Mouse (Mus musculus) thymus, postnatal 10 days (tissue): ENCODE data around the gene Mrpl12.

Experiments
- DNase-seq, 2 experiments: peaks; one replicate each; pipeline ENCODE4 v3.0.0; 2021; ENCODE audit warnings: low spot score in 2 of 2

The Mrpl12 gene

DNA sequence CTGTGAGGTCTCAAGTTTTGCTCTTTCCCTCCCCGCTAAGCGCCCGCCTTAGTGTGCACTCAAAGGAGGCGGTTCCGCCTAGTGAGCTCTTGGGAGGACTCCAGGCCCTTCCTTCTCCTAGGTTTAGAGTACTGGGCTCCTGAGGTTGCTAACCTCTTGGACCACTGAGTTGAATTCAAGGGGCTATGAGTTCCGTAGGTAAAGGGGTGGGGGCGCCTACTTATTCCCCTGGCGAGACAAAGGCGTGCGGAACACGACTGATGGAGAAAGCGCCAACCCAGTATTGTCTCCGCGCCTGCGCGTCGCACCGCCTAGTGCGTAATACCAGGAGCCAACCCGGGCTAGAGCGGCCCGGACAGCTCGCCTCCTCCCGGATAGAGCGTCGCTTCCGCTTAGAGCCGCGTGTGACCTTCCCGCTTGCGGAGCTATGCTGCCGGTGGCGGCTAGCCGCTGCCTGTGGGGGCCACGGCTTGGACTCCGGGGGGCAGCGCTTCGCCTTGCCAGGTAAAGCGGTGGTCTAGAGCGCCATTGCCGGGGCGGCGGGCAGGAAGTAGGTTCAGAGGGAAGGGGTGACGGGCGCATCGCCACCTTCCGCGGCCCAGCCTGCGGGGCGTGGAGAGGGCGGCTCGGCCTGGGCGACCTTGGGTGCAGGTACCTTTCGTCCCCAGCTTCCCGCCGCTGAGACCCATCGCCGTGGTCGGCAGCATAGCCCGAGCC lies at the start of gene Mrpl12:
Mrpl12 (plus strand) TSS at position 349 of the 717 bp plus-strand sequence.
- peak; percentile 80 to 83 for DNase-seq

DNA sequence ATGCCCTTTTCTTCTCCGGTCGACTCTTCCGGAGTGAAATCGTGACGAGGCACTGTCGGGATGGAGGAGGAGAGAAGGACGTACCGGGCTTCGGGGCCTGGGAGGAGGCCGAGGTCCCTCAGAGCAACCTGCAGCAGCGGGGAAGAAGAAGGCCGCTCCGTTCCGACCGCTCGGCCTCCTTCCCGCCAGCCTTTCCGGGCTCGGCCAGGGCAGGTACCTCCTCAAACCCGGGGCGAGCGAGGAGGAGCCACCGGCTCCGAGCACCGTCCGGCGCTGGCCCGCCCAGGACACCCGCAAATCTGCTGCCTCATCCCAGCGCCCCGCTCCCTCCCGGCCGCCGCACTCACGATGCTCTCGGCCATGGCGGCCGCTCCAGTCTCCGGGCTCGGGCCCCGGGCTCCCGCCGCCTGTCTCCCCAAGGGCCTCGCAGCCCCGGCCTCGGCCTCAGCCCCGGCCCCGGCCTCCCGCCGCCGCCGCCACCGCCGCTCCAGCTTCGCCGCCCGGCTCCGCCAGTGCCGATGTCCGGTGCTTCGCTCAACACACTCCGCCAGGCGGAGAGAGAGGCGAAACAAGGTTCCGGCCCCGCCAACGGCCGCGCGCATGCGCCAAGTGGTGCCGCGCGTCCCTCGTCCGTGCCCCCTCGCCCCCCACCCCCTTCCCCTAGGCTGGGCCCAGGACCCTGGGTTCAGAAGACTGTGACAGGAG lies 47.1 kb upstream of the Mrpl12 start, which contains the start of gene Nploc4:
Nploc4 (minus strand) TSS at position 557 of the 705 bp plus-strand sequence.
- DNase-seq, result peak; percentile 79 to 90

DNA sequence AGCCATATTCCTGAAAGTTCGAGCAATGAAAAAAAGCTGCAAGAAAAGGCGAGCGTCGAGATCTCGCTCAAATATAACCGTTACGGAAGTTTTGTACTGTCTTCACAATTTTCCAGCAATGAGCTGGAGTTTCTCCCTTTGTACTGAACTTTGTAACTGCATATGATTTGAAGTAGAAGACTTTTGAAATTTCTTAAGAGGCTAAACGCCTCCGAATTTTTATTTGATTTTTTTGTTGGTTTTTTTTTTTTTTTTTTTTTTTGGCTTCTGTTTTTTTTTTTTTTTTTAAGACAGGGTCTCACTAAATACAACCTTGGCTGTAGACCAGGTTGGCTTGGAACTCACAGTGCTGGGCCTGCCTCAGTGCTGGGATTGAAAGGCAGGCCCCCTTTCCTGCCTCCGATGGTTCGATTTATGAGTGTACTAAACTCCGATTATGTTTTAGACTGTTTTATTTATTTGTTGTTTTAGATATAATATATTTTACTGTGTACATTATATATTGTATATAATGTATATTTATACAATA lies 46.5 kb upstream of the Mrpl12 start:
- DNase-seq, result no peak

DNA sequence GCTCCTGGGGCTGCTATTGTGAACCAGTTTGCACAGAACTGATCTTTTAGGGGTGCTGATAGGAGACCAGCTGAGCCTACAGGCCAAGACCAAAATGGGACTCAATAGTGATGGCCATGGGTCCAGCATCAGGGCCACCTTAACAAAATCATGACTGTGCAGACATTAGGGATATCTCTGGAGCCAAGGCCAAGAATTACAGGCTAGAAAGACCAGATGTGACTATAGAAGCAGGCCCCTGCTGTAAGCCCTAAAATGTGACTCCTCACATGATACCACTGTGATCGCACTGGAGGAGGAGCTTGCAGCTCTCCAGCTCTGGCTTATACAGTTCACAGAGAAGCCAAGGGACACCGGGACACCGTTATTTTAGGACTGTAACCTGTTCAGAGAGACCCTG lies 42.1 kb upstream of the Mrpl12 start, which contains the start of gene Tspan10:
Tspan10 (plus strand) TSS at position 301 of the 400 bp plus-strand sequence.
- no peak for DNase-seq

DNA sequence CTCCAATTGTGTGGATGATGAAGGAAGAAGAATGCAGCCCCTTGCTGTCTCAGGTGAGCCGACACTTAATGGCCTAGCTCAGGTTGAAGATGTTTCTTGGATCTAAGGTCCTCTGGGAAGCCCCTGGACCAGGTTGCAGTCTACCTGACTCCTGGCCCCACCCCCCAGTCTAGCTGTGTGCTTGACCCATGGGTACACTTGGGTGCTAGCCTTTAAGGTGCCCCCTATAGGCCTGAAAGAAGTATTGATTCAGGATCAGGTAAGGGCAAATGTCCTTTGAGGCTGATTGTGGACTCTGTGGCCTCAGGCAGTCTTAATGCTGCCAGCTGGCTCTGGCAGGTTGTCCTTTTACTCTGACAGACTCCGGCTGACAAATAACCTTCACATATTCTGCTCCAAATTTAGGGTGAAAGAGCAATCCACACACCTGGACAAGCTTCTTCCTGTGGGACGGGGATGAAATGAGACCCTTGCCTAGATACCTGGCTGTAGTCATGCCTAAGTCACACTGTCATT lies 41.6 kb upstream of the Mrpl12 start:
- DNase-seq, result no peak

DNA sequence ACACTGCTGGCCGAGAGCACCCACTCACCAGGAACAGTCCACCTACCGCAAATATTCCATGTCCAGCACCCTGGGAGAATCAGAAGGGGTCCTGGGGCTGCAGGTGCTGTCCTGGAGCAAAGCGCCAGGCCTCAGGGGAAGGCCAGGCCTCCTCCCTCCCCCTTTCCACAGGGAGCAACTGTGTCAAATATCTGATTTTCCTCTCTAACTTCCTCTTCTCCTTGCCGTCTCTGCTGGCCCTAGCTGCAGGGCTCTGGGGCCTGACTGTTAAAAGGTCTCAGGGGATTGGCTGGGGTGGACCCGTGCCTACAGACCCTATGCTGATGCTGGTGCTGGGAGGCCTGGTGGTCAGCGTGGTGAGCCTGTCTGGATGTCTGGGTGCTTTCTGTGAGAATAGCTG lies 40.3 kb upstream of the Mrpl12 start:
- DNase-seq, result no peak

DNA sequence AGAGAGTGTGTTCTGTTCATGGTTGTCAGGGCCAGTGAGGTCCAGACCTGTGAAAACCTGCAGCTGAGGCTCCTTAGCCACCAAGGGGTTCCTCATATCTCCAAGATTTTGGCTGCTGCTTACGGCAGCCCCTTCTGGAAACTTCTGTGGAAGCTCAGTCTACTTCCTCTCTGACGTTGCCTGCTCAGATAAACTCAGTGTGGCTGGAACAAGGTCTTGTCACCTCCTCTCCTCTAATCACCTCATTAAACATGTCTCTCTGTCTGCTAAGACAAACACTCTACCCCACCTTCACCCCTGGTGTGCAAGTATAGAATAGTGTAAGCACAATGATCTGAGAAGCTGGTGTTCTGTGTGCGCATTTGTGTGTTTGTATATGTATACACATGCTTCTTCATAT lies 38.9 kb upstream of the Mrpl12 start:
- DNase-seq, result no peak

DNA sequence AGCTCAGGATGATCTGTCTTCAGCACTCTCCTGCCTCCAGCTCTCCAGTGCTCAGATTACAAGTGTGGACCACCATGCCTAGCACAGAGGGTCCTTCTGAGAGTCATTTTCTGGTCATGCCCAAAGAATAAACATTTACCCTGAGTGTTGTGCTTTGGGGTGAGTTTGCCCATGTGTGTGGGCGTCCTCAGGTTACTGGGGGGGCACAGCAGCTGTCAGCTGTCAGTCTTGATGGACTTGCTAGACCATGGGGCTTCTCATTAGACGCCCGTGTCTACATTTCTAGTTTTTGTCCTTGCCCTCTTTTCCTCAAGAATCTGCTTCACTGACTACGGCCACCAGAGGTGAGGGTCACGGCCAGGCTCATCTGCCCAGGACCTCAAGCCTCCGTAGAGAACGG lies 37.2 kb upstream of the Mrpl12 start:
- no peak for DNase-seq

DNA sequence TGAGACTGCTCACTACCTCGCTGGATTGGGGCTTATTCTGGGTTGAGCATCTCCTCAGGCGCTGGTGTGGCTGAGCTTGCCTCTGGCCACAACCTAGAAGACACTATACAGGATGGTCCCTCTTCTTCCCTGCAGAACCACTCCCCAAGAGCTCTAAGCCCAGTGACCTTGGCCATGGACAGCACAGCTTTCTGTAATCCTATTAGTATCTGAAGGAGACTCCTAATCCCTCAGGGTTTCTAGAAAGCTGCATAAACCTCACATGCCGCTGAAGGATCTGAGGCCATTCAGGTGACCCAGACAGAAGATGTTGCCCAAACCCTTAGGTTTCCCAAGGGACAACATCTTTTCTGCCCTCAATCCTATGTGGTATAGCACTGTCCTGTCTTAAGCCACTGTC lies 32.2 kb upstream of the Mrpl12 start:
- no peak for DNase-seq

DNA sequence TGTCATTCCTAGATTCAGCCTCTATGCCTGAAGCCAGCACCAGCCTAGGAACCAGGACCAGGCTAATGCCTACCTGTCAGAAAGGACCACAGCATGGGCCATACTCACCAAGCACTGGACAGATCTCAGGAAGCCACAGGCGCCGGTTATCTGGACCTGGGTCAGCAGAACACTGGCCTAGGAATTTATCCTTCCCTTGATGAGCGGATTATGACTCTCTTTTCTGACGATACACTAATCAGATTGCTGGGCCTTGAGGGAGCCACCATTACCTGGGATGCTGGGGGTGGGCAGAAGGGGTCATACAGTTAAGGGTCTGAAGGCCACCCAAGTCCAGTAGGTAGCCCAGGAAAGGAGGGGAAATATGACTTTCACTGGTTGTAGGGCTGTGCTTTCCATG lies 31.1 kb upstream of the Mrpl12 start, which contains the start of gene Pde6g:
Pde6g (minus strand) TSS at position 195 of the 400 bp plus-strand sequence.
- no peak for DNase-seq

DNA sequence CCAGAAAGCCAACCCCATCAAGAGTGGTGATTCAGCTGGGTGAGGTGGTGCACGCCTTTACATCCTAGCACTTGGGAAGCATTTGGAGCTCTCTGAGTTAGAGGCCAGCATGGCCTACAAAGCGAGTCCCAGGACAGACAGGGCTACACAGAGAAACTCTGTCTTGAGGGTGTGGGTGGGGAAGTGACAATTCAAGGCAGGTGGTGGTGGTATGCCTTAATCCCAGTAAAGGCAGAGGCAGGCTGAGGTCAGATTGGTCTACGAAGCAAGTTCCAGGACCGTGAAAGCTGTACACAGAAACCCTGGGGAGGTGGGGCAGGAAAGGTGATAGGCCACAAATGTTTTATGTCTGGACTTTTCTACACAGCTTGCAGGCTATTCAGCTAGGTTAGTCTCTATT lies 29.4 kb upstream of the Mrpl12 start:
- DNase-seq, result no peak

DNA sequence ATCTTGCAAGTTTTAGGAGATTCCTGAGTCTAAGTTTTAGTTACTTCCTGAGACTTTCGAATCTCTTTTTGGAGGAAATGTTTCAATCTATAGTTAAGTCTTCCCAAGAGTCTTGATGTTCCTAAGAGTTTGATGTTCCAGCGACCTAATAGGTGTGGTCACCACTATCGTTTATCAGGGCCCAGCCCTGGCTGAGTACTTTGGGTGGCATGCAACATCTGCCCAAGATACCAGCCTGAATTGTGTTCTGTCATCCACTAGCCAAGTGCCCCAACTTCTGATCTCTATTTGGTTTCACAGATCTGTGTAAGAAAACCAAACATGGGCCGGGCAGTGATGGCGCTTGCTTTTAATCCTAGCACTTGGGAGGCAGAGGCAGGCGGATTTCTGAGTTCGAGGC lies 29.0 kb upstream of the Mrpl12 start:
- DNase-seq, result no peak

DNA sequence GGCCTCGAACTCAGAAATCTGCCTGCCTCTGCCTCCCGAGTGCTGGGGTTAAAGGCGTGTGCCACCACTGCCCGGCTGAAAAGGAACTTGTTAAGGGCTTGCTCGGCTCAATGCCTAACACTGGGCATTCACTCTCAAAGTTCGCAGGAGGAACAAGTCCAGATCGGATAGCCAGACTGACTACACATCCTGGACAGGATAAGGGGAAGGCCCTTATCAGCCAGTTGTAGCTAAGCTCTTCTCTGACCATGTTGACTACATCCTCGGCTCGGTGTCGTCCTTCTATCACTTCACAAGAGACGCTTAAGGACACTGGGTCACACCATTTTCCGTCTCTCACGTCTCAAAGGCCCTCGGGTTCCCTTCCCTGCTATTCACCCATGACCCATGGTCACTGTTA lies 27.0 kb upstream of the Mrpl12 start:
- no peak for DNase-seq

DNA sequence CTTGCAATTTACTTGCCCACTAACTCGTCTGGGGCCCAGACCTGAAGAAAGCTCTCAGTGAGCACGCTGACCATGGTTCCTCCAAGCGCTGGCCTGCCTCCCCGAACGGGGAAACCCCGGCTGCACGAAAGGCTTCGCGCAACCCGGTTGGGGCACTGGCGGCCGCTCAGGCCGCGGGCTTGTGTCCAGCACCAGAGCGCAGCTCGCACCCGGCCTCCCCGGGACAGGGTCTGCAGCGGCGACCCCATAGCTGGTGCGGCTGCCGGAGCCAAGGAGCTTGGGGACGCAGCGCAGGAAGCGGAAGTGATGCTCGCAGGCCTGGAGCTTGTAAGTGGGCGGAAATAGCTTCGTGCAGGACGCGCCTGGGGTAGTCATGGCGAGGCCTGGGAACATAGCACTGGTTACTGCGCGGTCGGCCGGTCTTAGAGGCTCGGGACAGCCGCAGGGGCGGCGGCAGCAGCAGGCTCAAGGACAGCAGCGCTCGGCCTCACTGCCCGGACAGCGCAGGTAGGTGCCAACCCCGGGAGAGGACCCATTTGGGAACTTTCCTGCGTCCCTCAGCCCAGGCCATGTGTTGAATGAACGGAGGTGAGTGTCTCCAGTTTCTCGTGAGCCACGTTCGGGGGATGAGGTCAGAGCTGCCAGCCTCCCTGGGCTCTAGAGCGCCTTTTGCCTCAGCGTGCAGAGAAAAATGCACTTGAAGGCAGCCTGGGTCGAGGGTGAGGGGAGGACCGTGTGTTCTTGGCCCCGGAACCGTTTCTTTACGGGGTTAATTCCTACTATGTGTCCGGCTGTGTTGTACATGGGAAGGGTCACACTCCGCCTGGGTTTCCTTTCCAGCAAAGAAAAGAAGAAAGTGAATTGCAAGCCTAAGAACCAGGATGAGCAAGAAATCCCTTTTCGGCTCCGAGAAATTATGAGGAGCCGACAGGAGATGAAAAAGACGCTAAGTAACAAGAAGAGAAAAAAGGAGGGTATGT lies 26.4 kb upstream of the Mrpl12 start, which contains the start of the genes Oxld1 and Ccdc137:
Oxld1 (minus strand) TSS at position 297 of the 980 bp plus-strand sequence.
Ccdc137 (plus strand) TSS at position 344 of the 980 bp plus-strand sequence.
- peak; percentile 59 to 71 for DNase-seq

DNA sequence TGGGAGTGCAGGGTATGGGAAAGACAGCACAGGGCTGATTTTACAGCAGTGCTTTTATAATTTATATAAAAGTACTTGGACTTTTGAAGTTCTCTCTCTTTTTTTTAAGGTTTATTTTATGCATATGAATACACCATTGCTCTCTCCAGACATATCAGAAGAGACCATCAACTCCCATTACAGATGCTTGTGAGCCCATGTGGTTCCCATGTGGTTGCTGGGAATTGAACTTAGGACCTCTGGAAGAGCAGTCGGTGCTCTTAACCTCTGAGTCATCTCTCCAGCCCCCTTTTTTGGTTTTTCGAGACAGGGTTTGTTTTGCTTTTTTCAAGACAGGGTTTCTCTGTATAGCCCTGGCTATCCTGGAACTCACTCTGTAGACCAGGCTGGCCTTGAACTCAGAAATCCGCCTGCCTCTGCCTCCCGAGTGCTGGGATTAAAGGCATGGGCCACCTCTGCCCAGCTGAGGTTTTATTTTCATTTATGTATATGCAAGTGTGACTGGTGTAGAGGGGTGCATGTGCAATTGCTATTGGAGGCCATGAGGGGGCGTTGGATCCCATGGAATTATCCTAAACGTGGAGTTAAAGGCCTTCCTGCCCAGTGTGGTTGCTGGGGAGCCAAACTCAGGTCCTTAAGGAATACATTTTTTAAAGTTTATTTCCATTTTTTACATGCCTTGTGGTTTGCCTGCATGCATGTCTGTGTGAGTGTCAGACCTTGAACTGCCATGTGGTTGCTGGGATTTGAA lies 25.4 kb upstream of the Mrpl12 start:
- no peak for DNase-seq

DNA sequence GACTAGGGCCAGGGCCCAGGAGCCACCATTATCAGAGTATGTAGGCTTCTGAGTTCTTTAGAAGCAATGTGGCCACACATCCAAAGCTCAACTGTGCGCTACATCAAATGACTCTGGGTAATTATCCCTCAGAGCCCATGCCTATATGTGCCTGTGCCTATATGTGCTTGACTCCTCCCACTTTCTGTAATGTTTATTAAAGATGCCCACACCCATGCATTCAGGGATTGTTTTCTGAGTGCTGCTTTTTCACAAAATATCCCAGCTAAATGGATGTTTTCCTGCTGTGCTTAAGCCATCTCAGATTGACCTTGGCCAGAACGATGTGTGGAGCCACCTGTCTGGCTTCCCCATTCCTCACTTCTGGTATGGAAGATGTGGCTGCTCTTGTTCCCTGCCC lies 20.9 kb upstream of the Mrpl12 start:
- DNase-seq, result no peak

DNA sequence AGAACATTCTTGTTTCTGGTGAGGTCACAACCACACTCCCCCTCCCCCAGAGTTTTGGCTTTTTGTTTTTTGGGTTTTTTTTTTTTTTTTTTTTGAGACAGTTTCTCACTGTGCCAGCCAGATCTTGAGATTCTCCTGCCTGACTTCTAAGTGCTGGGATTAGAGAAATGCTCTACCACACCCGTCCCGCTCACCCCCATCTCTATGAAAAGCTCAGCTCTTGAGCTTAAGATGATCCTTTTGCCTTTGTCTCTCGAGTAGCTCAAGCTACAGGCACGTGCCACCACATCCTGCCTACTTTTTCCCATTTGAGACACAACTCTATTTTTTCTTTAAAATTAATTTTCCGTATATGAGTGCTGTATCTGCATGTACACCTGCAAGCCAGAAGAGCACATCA lies 20.0 kb upstream of the Mrpl12 start:
- DNase-seq, result no peak

DNA sequence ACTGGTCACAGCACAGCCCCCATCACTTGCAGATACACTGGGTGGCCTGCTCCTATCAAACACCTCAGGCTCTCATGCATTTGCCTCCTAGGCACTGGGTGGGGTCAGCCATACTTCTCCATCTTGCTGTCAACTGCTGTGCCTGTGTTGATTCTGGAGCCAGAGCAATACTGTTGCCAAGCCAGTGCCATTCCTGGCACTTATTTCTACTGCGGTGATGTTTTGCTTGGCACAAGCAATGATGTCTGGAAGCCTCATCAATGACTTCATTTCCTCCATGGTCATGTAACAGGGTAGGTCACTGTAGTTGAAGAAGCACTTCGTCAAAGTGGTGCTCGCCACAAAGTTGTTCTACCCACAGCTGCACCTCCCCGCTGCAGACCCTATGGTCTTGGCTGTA lies 18.9 kb upstream of the Mrpl12 start:
- no peak for DNase-seq

DNA sequence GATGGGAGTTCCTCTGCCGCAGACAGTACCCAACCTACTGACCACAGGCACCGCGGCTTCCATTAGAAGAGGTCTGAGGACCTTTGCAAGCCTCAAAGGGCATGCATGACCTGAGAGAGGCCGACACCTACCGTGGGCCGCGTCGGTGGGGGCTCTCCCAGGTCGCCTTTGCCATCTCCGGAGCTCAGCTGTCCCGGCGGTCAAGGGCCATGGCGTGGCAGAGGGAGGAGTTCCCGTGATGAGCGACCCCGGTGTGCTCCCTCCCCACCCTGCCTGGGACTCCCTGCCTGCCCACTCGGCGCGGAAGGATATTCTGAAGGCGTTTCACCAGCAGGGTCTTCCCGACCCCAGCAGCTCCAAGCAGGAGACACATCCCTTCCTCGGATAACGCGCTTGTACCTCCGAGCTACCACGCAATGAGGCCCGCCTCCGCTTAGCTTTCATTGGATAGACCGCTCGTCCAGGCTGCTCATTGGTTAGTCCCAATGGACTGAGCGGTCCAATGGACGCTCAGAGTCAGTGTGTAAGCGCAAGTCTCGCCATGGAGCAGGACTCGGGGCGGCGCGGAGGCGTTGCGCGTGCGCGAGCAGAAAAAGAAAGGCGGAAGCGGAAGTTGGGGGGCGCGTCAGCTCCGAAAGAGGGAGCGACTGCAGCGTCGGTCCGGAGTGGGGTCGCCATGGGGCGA lies 17.2 kb upstream of the Mrpl12 start, which contains the start of gene Arl16:
Arl16 (minus strand) TSS at position 557 of the 685 bp plus-strand sequence.
- DNase-seq, result peak; percentile 95

DNA sequence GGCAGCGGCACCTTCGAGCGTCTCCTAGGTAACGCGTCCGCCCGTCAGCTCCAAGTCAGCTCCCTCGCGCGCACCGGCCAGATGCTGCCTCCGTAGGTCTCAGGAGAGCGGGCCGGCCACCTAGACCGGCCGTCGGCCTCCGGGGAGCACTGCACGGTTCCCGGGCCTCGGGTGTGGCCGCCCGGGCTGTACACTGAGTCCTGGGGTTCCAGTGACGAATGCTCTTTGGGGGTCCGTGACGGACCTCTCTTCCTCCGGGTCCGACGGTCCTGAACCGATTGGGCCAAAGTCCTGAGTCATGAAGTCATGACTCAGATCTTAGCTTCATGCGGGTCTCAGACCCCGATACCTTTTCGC lies 16.7 kb upstream of the Mrpl12 start:
- no peak for DNase-seq
